Mouse (Mus musculus) right cerebral cortex, adult 18-20 months (tissue): ENCODE results near the gene Ccm2.

Source experiments
- DNase-seq: peaks from one replicate; pipeline ENCODE4 v3.0.0; 2022; ENCODE audit warnings: mixed read lengths

Gene Ccm2

GRCm38 (mm10) chr11:6605021-6605481, 58.4 kb downstream of the Ccm2 start:
- no peak for DNase-seq

- DNase-seq: peak; percentile 88
Observed at GRCm38 (mm10) chr11:6605491-6606399, 59.1 kb downstream of the Ccm2 start, which contains the start of gene Nacad. TSS of gene Nacad (minus strand) at chr11:6606053.

GRCm38 (mm10) chr11:6615250-6616205, 68.8 kb downstream of the Ccm2 start:
- DNase-seq: no peak

GRCm38 (mm10) chr11:6623704-6624103, 77.0 kb downstream of the Ccm2 start:
- DNase-seq: no peak

DNA sequence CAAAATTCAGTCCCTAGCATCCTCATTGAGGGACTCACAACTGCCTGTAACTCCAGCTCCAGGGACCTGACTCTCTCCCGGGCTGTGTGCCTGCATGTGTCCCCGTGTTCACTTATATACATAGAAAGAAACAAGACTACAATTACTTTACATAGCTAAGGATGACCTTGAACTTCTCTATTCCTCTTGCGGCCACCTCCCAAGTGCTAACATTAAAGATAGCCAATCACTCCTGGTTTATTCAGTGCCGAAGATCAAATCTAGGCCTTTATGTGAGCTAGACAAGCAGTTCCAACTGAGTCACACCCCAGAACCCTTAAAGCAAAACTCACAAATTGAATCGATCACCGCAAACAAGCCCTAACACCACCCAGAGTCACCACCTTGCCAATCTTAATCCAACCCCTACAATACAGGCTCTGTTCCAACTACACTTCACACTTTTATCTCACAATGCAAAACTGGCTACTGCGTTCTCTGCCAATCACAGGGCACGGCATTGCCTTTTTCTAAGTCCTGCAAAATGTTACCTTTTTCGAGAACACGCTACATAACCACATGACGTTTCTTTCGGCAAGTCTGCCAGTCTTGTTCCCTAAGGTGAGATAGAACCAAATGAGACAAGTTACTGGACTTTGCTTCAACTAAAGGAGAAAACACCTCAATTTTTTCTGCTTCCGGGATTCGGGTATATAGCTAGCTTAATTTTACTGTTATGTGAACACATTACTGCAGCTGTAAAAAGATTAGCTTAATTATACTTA, 78.1 kb downstream of the Ccm2 start:
- no peak for DNase-seq

- peak; percentile 94 for DNase-seq
Observed at GRCm38 (mm10) chr11:6625478-6626387, 79.0 kb downstream of the Ccm2 start, which contains the start of gene Tbrg4. TSS of gene Tbrg4 (minus strand) at chr11:6626067.

DNA sequence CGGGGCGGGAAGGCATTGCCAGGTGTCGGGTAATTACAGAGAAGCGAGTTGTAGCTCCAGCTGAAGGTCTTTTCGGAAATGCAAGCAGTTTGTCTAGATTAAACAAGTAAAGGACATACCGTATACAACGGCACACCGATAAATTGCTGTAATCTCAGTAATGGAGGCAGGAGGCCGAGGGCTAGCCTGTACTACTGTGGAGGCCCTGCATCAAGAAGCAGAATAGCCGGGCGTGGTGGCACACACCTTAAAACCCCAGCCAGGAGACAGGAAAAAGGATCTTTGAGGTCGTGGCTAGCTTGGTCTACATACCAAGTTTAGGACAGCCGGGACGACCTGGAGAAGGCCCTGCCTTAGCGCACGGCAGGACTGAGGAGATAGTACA, 79.7 kb downstream of the Ccm2 start:
- peak; percentile 14 for DNase-seq

- DNase-seq: no peak
Observed at GRCm38 (mm10) chr11:6627731-6628130, 81.0 kb downstream of the Ccm2 start.

GRCm38 (mm10) chr11:6628568-6628967, 81.9 kb downstream of the Ccm2 start:
- DNase-seq: peak; percentile 28

DNA sequence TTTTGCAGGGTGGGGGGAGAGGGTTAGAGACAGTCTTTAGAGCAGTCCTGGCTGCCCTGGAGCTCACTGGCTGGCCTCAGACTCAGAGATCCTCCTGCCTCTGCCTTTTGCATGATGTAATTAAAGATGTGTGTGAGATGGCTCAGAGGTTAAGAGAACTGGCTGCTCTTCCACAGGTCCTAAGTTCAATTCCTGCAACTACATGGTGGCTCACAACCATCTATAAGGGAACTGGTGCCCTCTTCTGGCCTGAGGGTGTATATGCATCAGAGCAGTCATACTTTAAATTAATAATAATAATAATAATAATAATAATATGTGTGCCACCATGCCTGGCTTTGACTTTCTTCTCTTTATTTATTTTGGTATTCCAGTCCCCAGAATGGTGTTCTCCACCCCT, 83.0 kb downstream of the Ccm2 start:
- DNase-seq: no peak

- no peak for DNase-seq
Observed at GRCm38 (mm10) chr11:6636150-6636549, 89.5 kb downstream of the Ccm2 start.

GRCm38 (mm10) chr11:6638537-6638936, 91.8 kb downstream of the Ccm2 start, which contains the start of gene Wap:
TSS of gene Wap (minus strand) at chr11:6638637.
- DNase-seq: no peak

GRCm38 (mm10) chr11:6639072-6639471, 92.4 kb downstream of the Ccm2 start:
- DNase-seq: no peak

GRCm38 (mm10) chr11:6644566-6644965, 97.9 kb downstream of the Ccm2 start:
- no peak for DNase-seq
